Mouse (Mus musculus): ENCODE data around the gene Nkapl.

Gene Nkapl

DNA sequence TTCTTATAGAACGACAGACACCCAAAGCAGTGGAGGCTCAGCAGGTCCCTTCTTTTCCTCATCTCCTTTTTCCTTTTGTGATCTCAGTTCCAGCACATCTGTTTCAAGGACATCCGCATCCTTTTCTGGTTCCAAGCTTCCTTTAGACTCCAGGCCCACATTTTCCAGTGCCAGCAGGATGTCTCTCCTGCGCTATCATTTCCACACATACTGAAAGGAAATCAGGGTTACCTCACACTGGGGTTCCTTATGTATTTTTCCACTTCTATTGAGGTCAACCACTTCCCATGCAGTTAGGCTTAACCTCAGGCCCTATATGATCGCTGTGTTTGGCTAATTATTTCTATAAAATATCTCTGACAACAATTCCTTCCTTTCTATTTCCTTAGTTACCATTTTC, 32.8 kb downstream of the Nkapl start:
- DNase-seq (ENCODE audit: low spot score in 2 of 2): no peak

DNA sequence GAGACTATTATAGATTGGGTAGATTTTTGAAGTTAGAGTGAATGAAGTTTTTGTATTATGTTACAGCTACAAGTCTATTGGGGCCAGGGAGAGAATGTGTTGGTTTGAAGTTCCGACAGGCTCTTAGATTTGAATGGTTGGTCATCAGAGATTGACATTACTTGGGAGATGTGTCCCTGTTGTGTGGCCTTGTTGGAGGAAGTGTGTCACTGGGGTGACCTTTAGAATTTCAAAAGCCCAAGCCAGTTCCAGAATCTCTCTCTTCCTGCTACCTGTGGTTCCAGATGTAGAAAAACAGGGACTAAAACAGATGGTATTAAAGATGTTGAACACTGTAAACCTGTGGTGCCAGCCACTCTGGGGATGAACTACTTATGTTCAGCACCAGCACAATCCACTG, 40.7 kb downstream of the Nkapl start:
- no peak for DNase-seq (ENCODE audit: low spot score in 2 of 2)

DNA sequence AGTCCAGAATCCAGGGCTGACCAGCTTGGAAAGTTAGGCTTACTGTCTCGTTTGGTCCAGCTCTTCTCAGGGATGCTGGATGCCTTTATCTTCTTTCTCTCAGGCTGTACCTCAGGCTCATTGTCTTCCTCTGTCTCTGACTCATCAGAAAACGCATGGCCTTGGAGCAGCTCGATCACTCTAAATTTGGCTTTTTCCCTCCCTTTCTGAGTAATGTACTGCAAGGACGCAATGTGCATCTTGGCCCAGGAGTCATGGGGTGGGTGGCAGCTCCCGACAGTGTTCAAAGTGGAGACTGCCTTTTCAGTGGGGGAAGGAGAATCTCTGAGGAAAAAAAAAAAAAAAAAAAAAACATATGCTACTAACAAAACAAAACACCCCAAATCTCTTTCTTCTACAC, 45.0 kb downstream of the Nkapl start:
- no peak for DNase-seq (ENCODE audit: low spot score in 2 of 2)

DNA sequence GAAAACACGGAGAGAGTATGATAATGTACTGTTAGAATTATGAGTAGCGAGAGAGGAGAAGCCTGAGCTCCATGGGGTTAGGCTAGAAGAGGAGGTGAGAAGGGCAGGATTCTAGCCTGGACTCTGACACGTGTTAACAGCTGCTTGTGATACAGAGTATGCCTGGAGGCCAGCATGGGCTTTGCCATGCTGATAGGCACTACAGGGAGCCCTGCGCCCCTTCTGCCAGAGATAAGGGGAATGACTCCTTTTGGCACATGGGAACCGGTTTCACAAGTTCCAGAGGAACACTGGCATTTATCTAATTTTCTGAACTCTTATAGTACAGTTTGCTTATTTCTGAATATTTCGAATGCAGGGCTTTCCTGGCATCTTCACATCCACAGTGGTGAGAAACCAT, 49.4 kb downstream of the Nkapl start:
- no peak for DNase-seq (ENCODE audit: low spot score in 2 of 2)

DNA sequence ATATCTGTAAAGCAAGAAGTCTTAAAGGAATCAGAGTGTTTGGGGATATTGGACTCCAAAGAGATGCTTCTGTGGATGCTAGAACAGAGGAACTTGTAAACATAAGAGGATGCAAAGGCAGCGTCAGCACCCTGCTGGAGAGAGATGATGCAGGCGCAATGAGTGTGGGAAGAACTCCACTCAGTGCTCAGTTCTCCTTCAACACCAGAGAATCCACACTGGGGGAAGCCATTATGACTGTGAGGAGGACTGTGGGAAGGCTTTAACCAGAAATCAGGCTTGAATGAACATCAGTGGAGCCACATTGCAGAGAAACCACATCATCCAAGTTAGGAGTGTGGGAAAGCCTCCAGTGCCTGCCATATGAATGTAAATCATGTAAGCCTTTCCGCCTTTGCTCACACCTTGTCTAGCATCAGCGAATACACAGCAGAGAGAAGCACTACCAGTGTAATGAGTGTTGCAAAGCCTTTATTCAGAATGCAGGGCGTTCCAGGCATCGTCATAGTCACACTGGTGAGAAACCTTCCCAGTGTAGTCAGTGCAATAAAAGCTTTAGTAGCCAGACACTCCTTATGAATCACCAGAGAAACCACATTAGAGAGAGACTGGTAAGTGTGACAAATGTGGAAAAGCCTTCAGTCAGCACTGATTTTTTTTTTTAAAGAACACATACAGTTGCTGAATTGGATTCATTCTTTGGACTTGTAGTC, 50.9 kb downstream of the Nkapl start:
- DNase-seq (ENCODE audit: low spot score in 2 of 2): no peak

Data from spleen, postnatal 36 days (tissue).